Mouse (Mus musculus) myocyte (in vitro differentiated cells): ENCODE results near the gene Fgd1.

Experiments used
- CEBPB ChIP-seq: IDR thresholded peaks from 2 replicates; pipeline ENCODE4 v1.6.1; 2011; ENCODE audit warnings: mild to moderate bottlenecking, moderate library complexity; ENCODE audit not compliant: poor library complexity, insufficient read depth, severe bottlenecking
- E2F4 ChIP-seq: IDR thresholded peaks from one replicate; pipeline ENCODE4 v1.6.1; 2011; ENCODE audit warnings: mild to moderate bottlenecking, control low read depth, moderate library complexity; ENCODE audit not compliant: insufficient read depth
- MAX ChIP-seq: IDR thresholded peaks from one replicate; pipeline ENCODE4 v1.6.1; 2011; ENCODE audit warnings: low read depth, mild to moderate bottlenecking, control low read depth
- MYOD1 ChIP-seq, 3 experiments: IDR thresholded peaks; one replicate each; pipeline ENCODE4 v1.6.1; 2011; ENCODE audit warnings: control low read depth in 2 of 3, low read depth in 2 of 3, mild to moderate bottlenecking in 2 of 3, moderate library complexity in 1 of 3; ENCODE audit not compliant: insufficient read length in 2 of 3, control insufficient read depth in 1 of 3
- POLR2A ChIP-seq: IDR thresholded peaks from one replicate; pipeline ENCODE4 v1.6.1; 2011; ENCODE audit warnings: low read depth, mild to moderate bottlenecking, control low read depth, moderate library complexity; ENCODE audit not compliant: insufficient read length
- REST ChIP-seq: IDR thresholded peaks from one replicate; pipeline ENCODE4 v1.6.1; 2011; ENCODE audit warnings: mild to moderate bottlenecking, control low read depth, moderate library complexity; ENCODE audit not compliant: insufficient read depth, insufficient read length
- USF1 ChIP-seq: IDR thresholded peaks from one replicate; pipeline ENCODE4 v1.6.1; 2011; ENCODE audit warnings: low read depth, mild to moderate bottlenecking, control low read depth, moderate library complexity

GRCm38 (mm10) chrX:151054489-151054888 lies 8.5 kb downstream of the Fgd1 start:
- no peak for TF ChIP-seq USF1
- TF ChIP-seq E2F4, result no peak
- TF ChIP-seq POLR2A, result no peak
- no peak for TF ChIP-seq MYOD1 (IDR thresholded peaks at IDR 0.05; ENCODE audit: control insufficient read depth in 1 of 3, insufficient read length in 2 of 3, low read depth in 2 of 3)
- TF ChIP-seq MAX, result no peak
- no peak for TF ChIP-seq CEBPB
- TF ChIP-seq REST, result no peak
